26 mouse cellular contexts compared by ENCODE assay signal in the genomic region with DNA sequence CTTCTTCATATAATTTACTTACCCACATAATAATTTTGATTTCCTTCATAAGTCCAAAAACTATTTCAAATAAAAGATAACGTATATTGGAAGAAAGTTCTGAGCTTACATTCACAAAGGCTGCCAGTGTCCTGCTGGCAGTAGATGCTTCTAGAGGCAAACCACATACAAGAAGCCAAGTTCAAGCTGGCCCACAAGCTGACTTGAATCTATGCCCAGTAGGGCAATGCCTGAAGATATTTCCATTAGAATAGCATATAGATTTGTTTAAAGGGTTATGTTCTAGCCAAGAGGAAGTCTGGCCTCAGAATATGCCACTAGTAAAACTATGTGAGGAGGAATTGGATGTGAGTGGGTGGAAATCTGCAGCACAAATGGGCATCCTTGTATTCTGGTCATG. TPM values are rescaled to one million over a fixed set of nuclear protein-coding genes. Genes with fewer than 3 reads are reported as not detected.
DNase-seq lines count a peak whose midpoint lies in the region; ATAC-seq and TF ChIP-seq lines count a peak whose summit lies in the region.
"Had no signal": no experiment of that assay in that cellular context is flagged by ENCODE, and none has a peak within 500 bp of the region (broad histone marks: within the 10 kb centered on the region; RNA-seq: fewer than 3 reads in every experiment).

No protein-coding gene starts in this region.

- H3K9me3 ChIP-seq in hindbrain, embryonic 16.5 days (ENCODE audit: control insufficient read depth, low read length), result no peaks in the 10 kb centered on the region
- no peaks in the 10 kb centered on the region for H3K9me3 ChIP-seq in hindbrain, embryonic 14.5 days (ENCODE audit: control insufficient read depth, low read length)
- H3K9me3 ChIP-seq: heart, embryonic 12.5 days; liver, embryonic 15.5 days; lung, embryonic 15.5 days; midbrain, embryonic 15.5 days; stomach, embryonic 15.5 days had no signal

- peak; percentile 86 for ATAC-seq in hindbrain, embryonic 16.5 days
- no peak for ATAC-seq in hindbrain, embryonic 14.5 days (ENCODE audit: low FRiP score)
- ATAC-seq: activated CD4-positive, CD25-positive, alpha-beta regulatory T cell, adult 4 months; forebrain, postnatal 0 days; intestine, embryonic 16.5 days; midbrain, embryonic 15.5 days had no signal

- H3K27me3 ChIP-seq in hindbrain, embryonic 16.5 days (replicated peaks; ENCODE audit: control insufficient read depth, insufficient read depth, low read length), result no peaks in the 10 kb centered on the region
- H3K27me3 ChIP-seq in hindbrain, embryonic 14.5 days (ENCODE audit: control insufficient read depth, insufficient read depth, low read length), result no peaks in the 10 kb centered on the region
- H3K27me3 ChIP-seq: heart, embryonic 12.5 days; liver, embryonic 15.5 days; lung, embryonic 15.5 days; midbrain, embryonic 15.5 days; neural tube, embryonic 13.5 days; stomach, embryonic 15.5 days had no signal

- H3K27ac ChIP-seq in hindbrain, embryonic 16.5 days (ENCODE audit: low read depth, low read length), result no peak overlapping the region
- no peak overlapping the region for H3K27ac ChIP-seq in hindbrain, embryonic 14.5 days
- H3K27ac ChIP-seq: liver, embryonic 15.5 days; lung, embryonic 15.5 days; midbrain, embryonic 15.5 days; neural tube, embryonic 13.5 days; stomach, embryonic 15.5 days had no signal

- no peak for TF ChIP-seq CTCF in brain, embryonic 14.5 days (IDR thresholded peaks at IDR 0.05; ENCODE audit: borderline replicate concordance, extremely low read depth, insufficient read depth, insufficient read length)

- no peak overlapping the region for H3K4me2 ChIP-seq in hindbrain, embryonic 16.5 days (ENCODE audit: low read length)
- H3K4me2 ChIP-seq in hindbrain, embryonic 14.5 days (replicated peaks), result no peak overlapping the region
- H3K4me2 ChIP-seq: heart, embryonic 12.5 days; liver, embryonic 15.5 days; lung, embryonic 15.5 days; midbrain, embryonic 15.5 days; neural tube, embryonic 13.5 days; stomach, embryonic 15.5 days had no signal

- 69% methylated on average over 1 of the region's 1 CpGs for WGBS in hindbrain, embryonic 16.5 days
- WGBS in hindbrain, embryonic 14.5 days, result 83% methylated on average over 1 of the region's 1 CpGs

- H3K36me3 ChIP-seq in hindbrain, embryonic 16.5 days (ENCODE audit: control insufficient read depth, insufficient read depth, low read length), result no peaks in the 10 kb centered on the region
- H3K36me3 ChIP-seq in hindbrain, embryonic 14.5 days (replicated peaks; ENCODE audit: control insufficient read depth, insufficient read depth), result no peaks in the 10 kb centered on the region
- H3K36me3 ChIP-seq: heart, embryonic 12.5 days; lung, embryonic 15.5 days; midbrain, embryonic 15.5 days; neural tube, embryonic 13.5 days; stomach, embryonic 15.5 days had no signal

- no peak overlapping the region for H3K9ac ChIP-seq in hindbrain, embryonic 16.5 days (ENCODE audit: low read depth, low read length)
- H3K9ac ChIP-seq in hindbrain, embryonic 14.5 days, result no peak overlapping the region
- H3K9ac ChIP-seq: forebrain, postnatal 0 days; heart, embryonic 12.5 days; liver, embryonic 15.5 days; lung, embryonic 15.5 days; midbrain, embryonic 15.5 days; neural tube, embryonic 13.5 days; stomach, embryonic 15.5 days had no signal

- H3K4me3 ChIP-seq in hindbrain, embryonic 16.5 days (ENCODE audit: low read length), result no peak overlapping the region
- H3K4me3 ChIP-seq in hindbrain, embryonic 14.5 days (replicated peaks; ENCODE audit: low read length), result no peak overlapping the region
- H3K4me3 ChIP-seq: heart, embryonic 12.5 days; liver, embryonic 15.5 days; lung, embryonic 15.5 days; midbrain, embryonic 15.5 days; myocyte; neural tube, embryonic 13.5 days; stomach, embryonic 15.5 days had no signal

- no peaks in the 10 kb centered on the region for H3K4me1 ChIP-seq in hindbrain, embryonic 16.5 days (ENCODE audit: control insufficient read depth, insufficient read depth, low read depth, low read length)
- H3K4me1 ChIP-seq in hindbrain, embryonic 14.5 days (replicated peaks; ENCODE audit: control insufficient read depth, insufficient read depth, low read length), result no peaks in the 10 kb centered on the region
- H3K4me1 ChIP-seq: heart, embryonic 12.5 days; liver, embryonic 15.5 days; lung, embryonic 15.5 days; midbrain, embryonic 15.5 days; neural tube, embryonic 13.5 days; stomach, embryonic 15.5 days had no signal

- no peak for DNase-seq in hindbrain, embryonic 14.5 days (ENCODE audit: low spot score)
- DNase-seq in brain, embryonic 14.5 days (ENCODE audit: low read depth), result peak; percentile 27
- peak; percentile 46 for DNase-seq in cerebellum, adult 9-10 months
- DNase-seq in fat pad, adult 2 months (ENCODE audit: extremely low read depth, low read depth, low spot score), result peak; percentile 31
- DNase-seq in spleen, postnatal 10 days (ENCODE audit: low spot score in 2 of 2), result no peak
- DNase-seq in ovary, postnatal 14 days (ENCODE audit: low spot score), result no peak
- DNase-seq: adrenal gland, postnatal 10 days; forebrain, postnatal 0 days; gastrocnemius, postnatal 14 days; heart, adult 18-20 months; heart, postnatal 10 days; kidney, adult 9 months; kidney, postnatal 14 days; liver; lung, postnatal 4 days; thymus, postnatal 25 days had no signal

- no peak for TF ChIP-seq POLR2A in brain, embryonic 14.5 days (IDR thresholded peaks at IDR 0.05; ENCODE audit: borderline replicate concordance, extremely low read depth, insufficient read depth, insufficient read length, poor library complexity, severe bottlenecking)

RNA-seq across cellular contexts. Expression of gene Snca, which starts 42.7 kb away (rescaled TPM):
- polyA plus RNA-seq in hindbrain, embryonic 16.5 days (2015; fragmentation: Nextera tagmentation; extraction: Ambion mirVana), result 357 and 444 TPM in 2 replicates
- 235 and 295 TPM in 2 replicates for polyA plus RNA-seq in hindbrain, embryonic 14.5 days (2014; fragmentation: Nextera tagmentation; extraction: Ambion mirVana)
- 52.6 and 75.1 TPM in 2 replicates for polyA plus RNA-seq in brain, embryonic 14.5 days (2012; rRNA removed)

Comparison
In these comparisons a context has a peak if more than half of its experiments do, and no peak if none do; other contexts are left out.
1. DNase-seq: peak in brain, embryonic 14.5 days (single experiment), cerebellum, adult 9-10 months (single experiment) and fat pad, adult 2 months (single experiment); none in hindbrain, embryonic 14.5 days (single experiment), spleen, postnatal 10 days (0 of 2) and ovary, postnatal 14 days (single experiment).